Mouse (Mus musculus): ENCODE data around the gene 2310039H08Rik.

- TF ChIP-seq POLR2A (IDR thresholded peaks at IDR 0.05; ENCODE audit: low read depth, low read length) (no peak), CTCF (IDR thresholded peaks at IDR 0.05; ENCODE audit: borderline replicate concordance, insufficient read depth, low read length) (no peak)
These were observed 45.2 kb upstream of the 2310039H08Rik start for GRCm38 (mm10) chr17:46727271-46727670.
